ENCODE assay signal across 8 mouse cellular contexts in the genomic region with DNA sequence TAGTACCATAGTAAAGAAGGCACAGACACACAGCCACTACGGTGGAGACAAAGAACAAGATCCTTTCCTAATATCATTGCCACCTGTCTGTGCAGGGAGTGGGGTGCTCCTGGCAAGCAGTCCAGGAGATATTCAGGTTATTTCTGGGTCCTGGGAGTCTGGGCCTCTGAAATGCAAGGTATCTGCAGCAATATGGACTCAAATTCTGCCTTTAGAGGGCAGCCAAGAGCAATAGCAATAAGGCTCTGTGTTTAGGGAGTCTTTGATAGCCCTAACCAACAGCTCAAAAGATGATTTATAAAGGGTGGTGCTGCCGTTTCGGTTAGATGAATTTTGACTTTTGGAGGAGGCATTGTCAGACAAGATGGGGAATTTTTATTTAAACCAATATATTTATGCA. TPM values are rescaled to one million over a fixed set of nuclear protein-coding genes. Genes with fewer than 3 reads are reported as not detected.
A peak's percentile ranks its signal among the peaks of the same experiment; 100 is the strongest.
DNase-seq lines count a peak whose midpoint lies in the region; ATAC-seq lines count a peak whose summit lies in the region.

No protein-coding gene starts in this region.

- WGBS in forebrain, embryonic 13.5 days, result 88% methylated on average over 3 of the region's 3 CpGs
- 78% methylated on average over 3 of the region's 3 CpGs for WGBS in forebrain, embryonic 11.5 days
- WGBS in liver, embryonic 12.5 days (ENCODE audit: insufficient replicate concordance), result 55% methylated on average over 3 of the region's 3 CpGs
- WGBS in intestine, embryonic 15.5 days, result 65% methylated on average over 3 of the region's 3 CpGs

- H3K4me3 ChIP-seq in forebrain, embryonic 13.5 days, result no peak overlapping the region
- no peak overlapping the region for H3K4me3 ChIP-seq in forebrain, embryonic 11.5 days (ENCODE audit: low read depth, low read length)
- H3K4me3 ChIP-seq in liver, embryonic 12.5 days, result no peak overlapping the region
- H3K4me3 ChIP-seq in intestine, embryonic 15.5 days (replicated peaks), result no peak overlapping the region

- H3K36me3 ChIP-seq in forebrain, embryonic 13.5 days (ENCODE audit: poor library complexity, severe bottlenecking), result no peaks in the 10 kb centered on the region
- no peaks in the 10 kb centered on the region for H3K36me3 ChIP-seq in forebrain, embryonic 11.5 days (ENCODE audit: control insufficient read depth, insufficient read depth, low read length)
- H3K36me3 ChIP-seq in liver, embryonic 12.5 days, result no peaks in the 10 kb centered on the region
- H3K36me3 ChIP-seq in intestine, embryonic 15.5 days, result no peaks in the 10 kb centered on the region

- H3K4me2 ChIP-seq in forebrain, embryonic 13.5 days, result no peak overlapping the region
- no peak overlapping the region for H3K4me2 ChIP-seq in forebrain, embryonic 11.5 days (ENCODE audit: low read depth, low read length, severe bottlenecking)
- H3K4me2 ChIP-seq in liver, embryonic 12.5 days, result no peak overlapping the region
- no peak overlapping the region for H3K4me2 ChIP-seq in intestine, embryonic 15.5 days (replicated peaks)

- H3K9me3 ChIP-seq in forebrain, embryonic 13.5 days (replicated peaks), result no peaks in the 10 kb centered on the region
- H3K9me3 ChIP-seq in forebrain, embryonic 11.5 days (ENCODE audit: control insufficient read depth, low read length), result no peaks in the 10 kb centered on the region
- no peaks in the 10 kb centered on the region for H3K9me3 ChIP-seq in liver, embryonic 12.5 days (replicated peaks)
- no peaks in the 10 kb centered on the region for H3K9me3 ChIP-seq in intestine, embryonic 15.5 days

- ATAC-seq in forebrain, embryonic 13.5 days, result 0 out of 2 replicates have a peak, but pooled peaks have one; percentile 24
- no peak for ATAC-seq in forebrain, embryonic 11.5 days (replicated peaks; ENCODE audit: low FRiP score)
- ATAC-seq in liver, embryonic 12.5 days, result no peak
- peak; percentile 46 for ATAC-seq in intestine, embryonic 15.5 days

- no peaks in the 10 kb centered on the region for H3K27me3 ChIP-seq in forebrain, embryonic 13.5 days
- H3K27me3 ChIP-seq in forebrain, embryonic 11.5 days (ENCODE audit: control insufficient read depth, insufficient read depth, low read length), result no peaks in the 10 kb centered on the region
- H3K27me3 ChIP-seq in liver, embryonic 12.5 days (replicated peaks), result no peaks in the 10 kb centered on the region
- no peaks in the 10 kb centered on the region for H3K27me3 ChIP-seq in intestine, embryonic 15.5 days (replicated peaks)

- no peak overlapping the region for H3K27ac ChIP-seq in forebrain, embryonic 13.5 days
- H3K27ac ChIP-seq in forebrain, embryonic 11.5 days (ENCODE audit: low read depth, low read length), result no peak overlapping the region
- H3K27ac ChIP-seq in liver, embryonic 12.5 days, result no peak overlapping the region
- H3K27ac ChIP-seq in intestine, embryonic 15.5 days, result no peak overlapping the region

- H3K4me1 ChIP-seq in forebrain, embryonic 13.5 days, result no peaks in the 10 kb centered on the region
- H3K4me1 ChIP-seq in forebrain, embryonic 11.5 days (replicated peaks; ENCODE audit: control insufficient read depth, insufficient read depth, low read length), result no peaks in the 10 kb centered on the region
- peaks cover 4% of the 10 kb centered on the region; the same call in 1 of the 2 replicates for H3K4me1 ChIP-seq in liver, embryonic 12.5 days
- H3K4me1 ChIP-seq in intestine, embryonic 15.5 days (replicated peaks), result peaks cover 5% of the 10 kb centered on the region; the same call in 1 of the 2 replicates

- no peak overlapping the region for H3K9ac ChIP-seq in forebrain, embryonic 13.5 days
- H3K9ac ChIP-seq in forebrain, embryonic 11.5 days (ENCODE audit: low read length), result no peak overlapping the region
- H3K9ac ChIP-seq in liver, embryonic 12.5 days, result no peak overlapping the region
- H3K9ac ChIP-seq in intestine, embryonic 15.5 days, result no peak overlapping the region

- no peak for DNase-seq in forebrain, embryonic 11.5 days (ENCODE audit: low spot score)
- DNase-seq in liver, result peak; percentile 8
- DNase-seq in ZHBTc4 (ENCODE audit: low read depth, low spot score), result peak; percentile 24
- DNase-seq in lung, postnatal 36 days, result peak; percentile 66
- DNase-seq in T-cell, adult 2 months (ENCODE audit: low spot score), result no peak

RNA-seq across cellular contexts. Expression of gene Gcsam, which starts 0.9 kb away (rescaled TPM):
- not detected in 2 replicates for polyA plus RNA-seq in forebrain, embryonic 13.5 days (2015; fragmentation: Nextera tagmentation; extraction: Ambion mirVana)
- 0.13 TPM in 1 of 2 replicates, not detected in the other for polyA plus RNA-seq in forebrain, embryonic 11.5 days (2014; fragmentation: Nextera tagmentation; extraction: Ambion mirVana)
- polyA plus RNA-seq in liver, embryonic 12.5 days (2016; fragmentation: Nextera tagmentation; extraction: Ambion mirVana), result 1.8 and 2.3 TPM in 2 replicates
- polyA plus RNA-seq in intestine, embryonic 15.5 days (2015; fragmentation: Nextera tagmentation; extraction: Ambion mirVana), result 0.10 and 0.14 TPM in 2 replicates

RNA-seq across cellular contexts. Expression of gene BC016579, which starts 44.6 kb away (rescaled TPM):
- not detected in 2 replicates for polyA plus RNA-seq in forebrain, embryonic 13.5 days (2015; fragmentation: Nextera tagmentation; extraction: Ambion mirVana)
- polyA plus RNA-seq in forebrain, embryonic 11.5 days (2014; fragmentation: Nextera tagmentation; extraction: Ambion mirVana), result 0.20 TPM in 1 of 2 replicates, not detected in the other
- 0.44 and 0.54 TPM in 2 replicates for polyA plus RNA-seq in liver, embryonic 12.5 days (2016; fragmentation: Nextera tagmentation; extraction: Ambion mirVana)
- polyA plus RNA-seq in intestine, embryonic 15.5 days (2015; fragmentation: Nextera tagmentation; extraction: Ambion mirVana), result 3.9 and 4.2 TPM in 2 replicates

Comparison
In these comparisons a context has a peak if more than half of its experiments do, and no peak if none do; other contexts are left out.
1. ATAC-seq: peak in forebrain, embryonic 13.5 days (single experiment) and intestine, embryonic 15.5 days (single experiment); none in forebrain, embryonic 11.5 days (single experiment) and liver, embryonic 12.5 days (single experiment).
2. DNase-seq: peak in liver (single experiment), ZHBTc4 (single experiment) and lung, postnatal 36 days (single experiment); none in forebrain, embryonic 11.5 days (single experiment) and T-cell, adult 2 months (single experiment).